Mouse (Mus musculus) testis, adult 2 months (tissue): ENCODE results near the gene Il18rap.

ENCODE experiments used
- CTCF ChIP-seq: fragments of 200-500 bp; IDR thresholded peaks from 2 replicates; pipeline ENCODE4 v1.5.1; 2012; ENCODE audit warnings: low read depth, mild to moderate bottlenecking, inconsistent platforms, low read length, moderate library complexity; ENCODE audit not compliant: control insufficient read depth, insufficient read depth, insufficient replicate concordance
- POLR2A ChIP-seq: fragments of 200-500 bp; IDR thresholded peaks from 2 replicates; pipeline ENCODE4 v1.6.1; 2012; ENCODE audit warnings: low read depth, mild to moderate bottlenecking, inconsistent platforms, low read length, moderate library complexity; ENCODE audit not compliant: control insufficient read depth

DNA sequence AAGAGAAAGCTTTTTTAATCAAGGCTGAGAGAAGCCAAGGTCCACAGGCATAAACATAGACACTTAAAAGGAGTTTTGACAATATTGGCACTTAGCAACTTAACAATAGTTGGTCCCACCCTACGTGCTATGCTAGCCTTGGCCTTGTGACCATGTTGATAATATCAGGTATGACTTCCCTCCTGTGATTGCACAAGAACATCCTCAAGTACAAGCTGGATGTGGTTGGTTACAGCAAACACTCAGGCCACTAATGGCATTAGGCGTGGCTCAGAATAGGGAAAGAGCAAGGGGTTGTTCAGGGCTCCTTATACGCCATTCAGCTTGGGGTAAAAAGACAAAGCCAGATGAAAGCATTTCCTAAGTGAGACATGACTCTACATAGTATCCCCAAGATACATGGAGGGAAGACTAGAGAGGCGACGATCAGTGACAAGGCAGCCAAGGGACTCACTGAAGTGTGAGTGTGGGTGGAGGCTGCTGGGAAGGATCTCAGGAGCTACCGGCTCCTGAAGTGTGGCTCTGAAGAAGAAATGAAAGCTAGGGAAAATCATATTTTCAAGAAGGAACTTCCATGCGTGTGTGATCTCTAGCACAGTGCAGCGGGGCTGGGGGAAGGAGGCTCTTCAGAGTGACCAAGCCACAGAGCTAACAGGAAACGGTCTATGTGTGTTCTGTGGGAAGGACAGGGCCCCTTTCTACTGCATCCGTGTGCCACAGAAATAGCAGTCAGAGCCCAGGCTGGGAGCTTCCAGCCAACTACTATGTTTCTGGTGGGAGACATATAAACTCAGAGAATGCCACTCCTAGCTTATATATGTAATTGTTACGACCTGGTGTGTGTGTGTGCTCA is 13.4 kb upstream of the Il18rap start:
- TF ChIP-seq CTCF (no peak), POLR2A (no peak)
